Mouse (Mus musculus): Measurements from ENCODE around the gene Nme7. TPM values are rescaled to one million over a fixed set of nuclear protein-coding genes. Genes with fewer than 3 reads are reported as not detected.

The Nme7 gene
- total RNA-seq, 2 experiments from 2014 or later = 22.7 to 24.9 TPM

GRCm38 (mm10) chr1:164417604-164418003 is 113.7 kb downstream of the Nme7 start:
- Histone ChIP-seq H3K27ac (no peak overlapping the region), H3K4me3 (no peak overlapping the region)
- DNase-seq (ENCODE audit: extremely low spot score in 1 of 2, low spot score in 2 of 2) = no peak
- no peak for TF ChIP-seq CTCF (IDR thresholded peaks at IDR 0.05)
- intact Hi-C loops (cut with DNase I) = no loop called here

- H3K4me3 ChIP-seq = no peak overlapping the region
- intact Hi-C loops (cut with DNase I) = no loop called here
- no peak for DNase-seq (ENCODE audit: extremely low spot score in 1 of 2, low spot score in 2 of 2)
- no peak for TF ChIP-seq CTCF (IDR thresholded peaks at IDR 0.05)
- H3K27ac ChIP-seq = no peak overlapping the region
Observed at GRCm38 (mm10) chr1:164418320-164418719, 114.4 kb downstream of the Nme7 start.

GRCm38 (mm10) chr1:164419401-164419800 is 115.5 kb downstream of the Nme7 start:
- no peak for TF ChIP-seq CTCF (IDR thresholded peaks at IDR 0.05)
- no peak overlapping the region for H3K4me3 ChIP-seq
- intact Hi-C loops (cut with DNase I) = no loop called here
- DNase-seq (ENCODE audit: extremely low spot score in 1 of 2, low spot score in 2 of 2) = no peak
- no peak overlapping the region for H3K27ac ChIP-seq

- intact Hi-C loops (cut with DNase I) = no loop called here
- no peak for TF ChIP-seq CTCF (IDR thresholded peaks at IDR 0.05)
- no peak for DNase-seq (ENCODE audit: extremely low spot score in 1 of 2, low spot score in 2 of 2)
- no peak overlapping the region for H3K4me3 ChIP-seq
- no peak overlapping the region for H3K27ac ChIP-seq
Observed at GRCm38 (mm10) chr1:164420623-164421354, 116.9 kb downstream of the Nme7 start.

- intact Hi-C loops (cut with DNase I) = loop anchor here (5.0 kb wide), 1 partner anchor 59 kb away; no protein-coding TSS in a partner anchor
- Histone ChIP-seq H3K4me3 (no peak overlapping the region), H3K27ac (no peak overlapping the region)
- no peak for DNase-seq (ENCODE audit: extremely low spot score in 1 of 2, low spot score in 2 of 2)
- TF ChIP-seq CTCF (IDR thresholded peaks at IDR 0.05) = no peak
Observed at GRCm38 (mm10) chr1:164426227-164426626, 122.3 kb downstream of the Nme7 start.

GRCm38 (mm10) chr1:164427777-164428176 is 123.9 kb downstream of the Nme7 start:
- Histone ChIP-seq H3K4me3 (no peak overlapping the region), H3K27ac (no peak overlapping the region)
- no peak for TF ChIP-seq CTCF (IDR thresholded peaks at IDR 0.05)
- intact Hi-C loops (cut with DNase I) = loop anchor here (5.0 kb wide), 1 partner anchor 60 kb away; no protein-coding TSS in a partner anchor
- no peak for DNase-seq (ENCODE audit: extremely low spot score in 1 of 2, low spot score in 2 of 2)

- DNase-seq (ENCODE audit: extremely low spot score in 1 of 2, low spot score in 2 of 2) = no peak
- intact Hi-C loops (cut with DNase I) = loop anchor here (5.0 kb wide), 1 partner anchor 61 kb away; no protein-coding TSS in a partner anchor
- H3K27ac ChIP-seq = no peak overlapping the region
- H3K4me3 ChIP-seq = no peak overlapping the region
- TF ChIP-seq CTCF (IDR thresholded peaks at IDR 0.05) = no peak
Observed at GRCm38 (mm10) chr1:164428644-164429043, 124.7 kb downstream of the Nme7 start.

- intact Hi-C loops (cut with DNase I) = no loop called here
Observed at GRCm38 (mm10) chr1:164432649-164433048, 128.7 kb downstream of the Nme7 start.

GRCm38 (mm10) chr1:164434049-164434448 is 130.1 kb downstream of the Nme7 start:
- no peak overlapping the region for H3K4me3 ChIP-seq
- no peak for DNase-seq (ENCODE audit: extremely low spot score in 1 of 2, low spot score in 2 of 2)
- no peak for TF ChIP-seq CTCF (IDR thresholded peaks at IDR 0.05)
- intact Hi-C loops (cut with DNase I) = no loop called here
- no peak overlapping the region for H3K27ac ChIP-seq

More at GRCm38 (mm10) chr1:164432649-164433048, 128.7 kb downstream of the Nme7 start:
- Histone ChIP-seq H3K27ac (no peak overlapping the region), H3K4me3 (no peak overlapping the region)
- DNase-seq (ENCODE audit: extremely low spot score in 1 of 2, low spot score in 2 of 2) = no peak
- no peak for TF ChIP-seq CTCF (IDR thresholded peaks at IDR 0.05)

GRCm38 (mm10) chr1:164436749-164437148 is 132.8 kb downstream of the Nme7 start:
- no peak for DNase-seq (ENCODE audit: extremely low spot score in 1 of 2, low spot score in 2 of 2)
- TF ChIP-seq CTCF (IDR thresholded peaks at IDR 0.05) = no peak
- Histone ChIP-seq H3K27ac (no peak overlapping the region), H3K4me3 (no peak overlapping the region)
- intact Hi-C loops (cut with DNase I) = loop anchor here (5.0 kb wide), 1 partner anchor 119 kb away; no protein-coding TSS in a partner anchor

GRCm38 (mm10) chr1:164440230-164440629 is 136.3 kb downstream of the Nme7 start:
- no peak for TF ChIP-seq CTCF (IDR thresholded peaks at IDR 0.05)
- Histone ChIP-seq H3K27ac (no peak overlapping the region), H3K4me3 (no peak overlapping the region)
- intact Hi-C loops (cut with DNase I) = no loop called here
- no peak for DNase-seq (ENCODE audit: extremely low spot score in 1 of 2, low spot score in 2 of 2)

GRCm38 (mm10) chr1:164440708-164441407 is 136.9 kb downstream of the Nme7 start:
- TF ChIP-seq CTCF (IDR thresholded peaks at IDR 0.05) = no peak
- Histone ChIP-seq H3K4me3 (no peak overlapping the region), H3K27ac (no peak overlapping the region)
- intact Hi-C loops (cut with DNase I) = no loop called here
- DNase-seq (ENCODE audit: extremely low spot score in 1 of 2, low spot score in 2 of 2) = no peak
